Mouse (Mus musculus) erythroblast, embryonic 14.5 days (primary cell): ENCODE results near the gene Nucks1.

Experiments
- GATA1 ChIP-seq: IDR thresholded peaks from 2 replicates; pipeline ENCODE4 v1.6.1; 2012; ENCODE audit warnings: low read length, inconsistent platforms, mixed read lengths
- TAL1 ChIP-seq: IDR thresholded peaks from 3 replicates; pipeline ENCODE4 v1.6.1; 2012; ENCODE audit warnings: low read length, inconsistent platforms, mixed read lengths

DNA sequence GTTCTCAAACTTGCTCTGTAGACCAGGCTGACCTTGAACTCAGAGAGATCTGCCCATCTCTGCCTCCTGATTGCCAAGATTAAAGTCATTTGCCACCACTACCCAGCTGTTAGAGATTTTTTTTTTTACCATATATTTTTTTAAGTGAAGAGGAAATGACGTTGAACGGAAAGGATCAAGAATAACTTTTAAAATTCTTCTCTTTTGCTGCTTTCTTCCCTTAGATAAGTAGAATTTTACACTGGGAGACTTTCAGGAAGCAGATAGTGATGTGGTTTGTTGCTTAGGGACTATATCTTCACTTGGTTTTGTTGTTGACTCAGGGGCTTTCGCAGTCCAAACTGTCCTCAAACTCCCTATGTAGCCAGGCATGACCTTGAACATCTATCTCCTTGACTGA is 1.9 kb upstream of the Nucks1 start:
- TF ChIP-seq GATA1 (no peak), TAL1 (no peak)
